Mouse (Mus musculus) ZHBTc4 (cell line): ENCODE measurements at regions not wholly inside any gene's neighbourhood (a gene's known extent, or its start where the extent isn't known, plus 50 kb on each side); places are given as distances from the start of the nearest gene placed in this dataset.

ENCODE experiments used
- DNase-seq: peaks from one replicate; pipeline ENCODE4 v3.0.0-alpha.2; 2011; ENCODE audit warnings: low read depth, low spot score

DNA sequence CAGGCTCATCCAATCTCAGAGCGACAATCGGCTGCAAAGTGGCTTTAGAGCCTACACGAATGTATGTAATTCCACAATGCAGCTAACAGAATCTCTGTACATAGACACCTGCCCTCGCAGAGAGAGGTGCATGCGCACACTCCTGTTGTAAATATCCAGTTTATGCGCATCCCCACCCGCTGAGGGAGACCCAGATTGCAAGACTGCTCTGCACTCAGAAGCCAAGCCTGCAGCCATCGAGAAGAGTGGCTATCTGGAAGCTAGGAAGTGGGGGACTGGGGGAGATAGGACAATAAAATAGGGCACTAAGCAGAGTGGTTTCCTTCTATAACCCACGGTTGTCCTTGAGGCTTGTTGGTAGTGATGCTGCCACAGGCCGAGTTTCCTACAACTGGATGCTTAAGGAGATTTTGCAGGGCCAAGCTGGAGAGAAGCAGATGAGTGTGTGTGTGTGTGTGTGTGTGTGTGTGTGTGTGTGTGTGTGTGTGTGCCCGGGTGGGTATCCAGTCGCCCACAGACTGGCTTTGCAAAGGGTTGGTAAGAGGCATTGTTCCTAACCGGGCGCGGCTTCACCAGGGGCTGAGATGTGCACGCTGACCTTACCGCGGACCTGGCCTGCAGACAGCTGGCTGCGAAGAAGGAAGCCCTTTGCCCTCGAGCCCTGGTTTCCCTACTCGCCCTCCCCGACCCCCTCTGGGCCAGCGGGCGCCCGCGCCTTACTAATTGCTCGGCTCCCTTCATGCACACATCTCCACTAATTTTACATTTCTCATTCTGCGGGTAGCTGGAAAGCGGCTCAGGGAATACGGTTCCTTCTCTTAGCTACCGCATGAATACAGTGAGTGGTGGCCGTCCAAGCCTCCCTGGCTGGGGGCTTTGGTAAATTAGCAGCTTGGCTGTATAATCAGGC is 81.1 kb upstream of the Tbca start:
- DNase-seq: peak; percentile 59

DNA sequence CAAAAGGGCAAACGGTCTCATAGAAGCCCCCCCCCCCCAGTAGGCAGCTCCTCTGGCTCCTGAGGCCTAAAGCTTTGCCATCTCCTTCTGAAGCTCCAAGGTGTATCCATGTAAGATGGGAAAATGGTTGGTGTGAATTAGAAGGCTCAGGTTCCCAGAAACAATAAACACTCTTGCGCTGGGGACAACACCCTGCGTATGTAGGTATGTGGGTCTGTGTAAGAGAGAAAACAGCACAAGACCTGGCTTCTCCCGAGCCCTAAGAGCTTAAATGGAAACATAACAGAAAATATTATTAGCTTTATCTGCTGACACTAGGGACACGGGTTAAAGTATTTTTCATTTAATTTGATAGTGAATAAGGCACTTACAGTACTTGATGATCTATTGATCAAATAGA is 79.9 kb upstream of the Tbca start:
- no peak for DNase-seq

DNA sequence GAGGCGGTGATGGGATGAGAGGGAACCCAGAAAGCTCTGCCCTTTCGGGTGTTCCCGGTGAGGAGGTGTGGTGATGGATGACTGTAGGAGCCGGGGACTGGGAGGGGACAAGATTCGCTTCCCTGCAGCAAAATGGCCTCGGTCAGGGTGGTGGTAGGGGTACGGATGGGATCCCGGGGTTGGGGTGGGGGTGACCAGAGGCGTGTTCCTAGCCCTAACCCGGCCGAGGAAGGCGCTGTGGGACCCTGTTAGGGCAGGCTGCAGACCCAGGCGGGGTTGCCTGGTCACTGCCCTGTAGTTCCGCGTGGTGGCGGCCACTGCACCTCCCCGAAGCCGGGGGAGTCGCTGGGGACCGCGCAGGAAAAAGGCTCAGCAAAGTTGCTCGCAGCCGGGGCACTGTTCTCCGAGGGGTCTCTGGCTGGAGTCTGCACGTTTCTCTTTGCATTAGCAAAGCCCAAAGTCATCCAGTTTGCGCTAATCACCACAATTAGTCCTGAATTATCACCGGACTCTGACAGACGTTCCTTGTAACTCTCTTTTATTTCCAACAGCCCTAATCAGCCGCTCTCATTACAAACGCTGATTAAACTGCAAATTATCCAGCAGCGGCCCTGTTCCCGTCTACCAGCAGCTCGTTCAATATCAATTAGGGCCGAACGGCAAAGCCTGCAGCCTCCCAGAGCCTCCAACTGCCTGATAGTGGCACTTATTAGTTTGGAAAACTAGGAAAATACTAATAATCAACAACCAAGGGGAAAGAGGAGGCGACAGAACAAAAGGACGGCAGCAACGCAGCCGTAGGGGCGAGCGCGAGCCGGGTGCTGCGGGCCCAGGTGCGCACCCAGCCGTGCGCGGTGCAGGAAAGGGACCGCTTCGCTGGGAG is 78.8 kb upstream of the Tbca start:
- peak; percentile 53 for DNase-seq

DNA sequence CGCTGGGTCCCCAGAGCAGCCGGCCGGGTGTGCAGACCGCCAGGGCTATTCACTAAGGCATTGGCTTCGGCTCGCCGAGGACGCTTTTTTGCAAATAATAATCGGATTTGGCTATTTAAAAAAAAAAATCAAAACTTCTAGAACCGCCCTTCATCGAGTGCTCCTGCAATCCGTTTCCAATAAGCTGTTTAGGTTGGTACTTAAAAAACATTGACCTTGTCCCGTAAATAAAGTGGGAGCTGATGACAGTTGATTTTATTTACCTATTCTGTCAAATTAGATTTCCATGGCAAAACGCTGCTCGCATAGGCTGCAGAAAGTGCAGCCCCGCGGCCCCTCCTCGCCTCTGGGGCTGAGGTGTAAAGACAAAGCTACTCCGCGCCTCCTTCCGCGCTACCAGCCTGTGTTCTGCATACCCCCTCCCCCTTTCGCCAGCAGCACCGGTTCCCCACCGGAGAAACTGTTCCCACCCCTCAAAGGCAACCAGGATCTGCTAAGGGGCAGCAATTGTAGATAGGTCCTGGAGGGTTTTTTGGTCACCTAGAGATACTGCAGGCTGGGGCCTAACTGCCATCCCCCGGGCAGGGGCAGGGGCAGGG is 78.0 kb upstream of the Tbca start:
- peak; percentile 63 for DNase-seq

DNA sequence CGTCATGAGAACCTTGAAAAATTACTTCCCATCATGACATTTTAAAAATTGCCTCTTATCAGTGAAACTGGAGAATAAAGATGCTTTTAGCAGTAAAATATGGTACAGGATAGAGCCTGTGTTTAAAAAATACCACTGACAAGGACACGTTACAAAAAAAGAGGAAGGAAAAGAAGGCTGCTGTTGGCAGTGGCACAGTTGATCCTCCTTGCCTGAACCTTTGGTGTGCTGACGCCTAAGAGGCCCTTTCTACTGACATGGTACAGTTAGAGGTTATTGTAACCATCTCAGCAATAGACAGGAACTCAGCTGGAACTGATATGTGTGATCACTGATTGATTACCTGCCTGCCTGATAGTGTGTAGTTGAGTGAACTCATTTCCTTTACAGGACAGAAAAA is 75.3 kb upstream of the Tbca start:
- no peak for DNase-seq

DNA sequence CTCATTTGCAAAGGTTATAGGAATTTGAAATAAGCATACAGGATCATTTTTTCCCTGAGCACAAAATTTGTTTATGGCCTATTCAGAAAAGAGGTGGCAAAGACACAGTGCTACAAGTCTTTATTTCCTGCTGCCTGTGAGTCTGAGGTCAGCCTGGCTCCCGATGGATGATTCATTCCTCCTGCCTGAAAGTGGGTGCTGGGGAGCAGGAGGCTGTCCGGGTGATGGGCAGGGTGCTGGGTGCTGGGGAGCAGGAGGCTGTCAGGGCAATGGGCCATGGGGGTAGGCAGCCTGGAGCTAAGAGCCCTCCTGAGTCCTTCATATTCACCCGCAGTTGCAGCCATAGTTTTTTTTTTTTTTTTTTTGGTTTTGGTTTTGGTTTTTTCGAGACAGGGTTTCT is 67.1 kb upstream of the Tbca start:
- DNase-seq: no peak
